Mouse (Mus musculus) lung, postnatal 4 days (tissue): Measurements from ENCODE around the gene Dapp1.
A peak's percentile ranks its signal among the peaks of the same experiment; 100 is the strongest.
"Not testable (repeated sequence)": the region's sequence is repeated elsewhere in the genome, so short reads cannot be mapped to it uniquely, and the experiment has no call there.

ENCODE experiments used
- DNase-seq, 2 experiments: peaks; one replicate each; pipeline ENCODE4 v3.0.0; 2021

Dapp1 gene

GRCm38 (mm10) chr3:137952914-137953880 is 28.1 kb downstream of the Dapp1 start:
- DNase-seq, result peak; percentile 67 to 75

- peak in 1 of 2 experiments; percentile 49 for DNase-seq
Measured at GRCm38 (mm10) chr3:137952225-137952913, 29.0 kb downstream of the Dapp1 start.

DNA sequence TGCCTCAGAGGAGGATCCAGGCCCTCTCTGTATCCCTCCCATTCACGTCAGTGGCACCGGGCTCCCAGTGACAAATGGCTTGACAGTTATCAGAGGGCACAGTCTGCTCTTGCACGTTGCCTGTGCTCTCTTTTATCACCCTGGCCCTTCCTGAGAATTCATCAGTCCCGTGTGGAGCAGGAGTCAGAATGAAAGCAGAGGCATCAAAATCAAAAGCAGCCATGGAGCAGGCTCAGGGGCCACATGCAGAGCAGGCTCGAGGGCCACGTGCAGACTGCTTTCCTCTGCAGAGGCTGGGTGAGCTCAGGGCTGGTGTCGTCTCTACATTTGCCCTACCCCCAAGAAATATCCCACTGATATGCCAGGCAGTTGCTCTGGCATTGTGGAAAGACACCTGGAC is 29.5 kb downstream of the Dapp1 start:
- DNase-seq, result no peak

DNA sequence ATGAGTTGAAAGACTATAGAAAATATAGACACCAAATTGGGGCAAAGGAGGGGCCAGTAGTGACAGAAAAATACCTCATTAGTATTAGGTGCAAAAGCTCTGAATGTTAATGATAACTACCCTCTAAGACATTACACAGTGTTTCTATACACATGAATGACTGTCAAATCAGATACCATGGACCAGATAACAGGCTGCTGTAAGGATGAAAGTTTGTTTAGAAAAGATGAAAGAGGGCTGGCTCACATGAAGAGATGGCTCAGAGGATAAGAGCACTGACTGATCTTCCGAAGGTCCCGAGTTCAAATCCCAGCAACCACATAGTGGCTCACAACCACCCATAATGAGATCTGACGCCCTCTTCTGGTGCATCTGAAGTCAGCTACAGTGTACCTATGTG is 30.0 kb downstream of the Dapp1 start:
- DNase-seq, result not testable (repeated sequence)

DNA sequence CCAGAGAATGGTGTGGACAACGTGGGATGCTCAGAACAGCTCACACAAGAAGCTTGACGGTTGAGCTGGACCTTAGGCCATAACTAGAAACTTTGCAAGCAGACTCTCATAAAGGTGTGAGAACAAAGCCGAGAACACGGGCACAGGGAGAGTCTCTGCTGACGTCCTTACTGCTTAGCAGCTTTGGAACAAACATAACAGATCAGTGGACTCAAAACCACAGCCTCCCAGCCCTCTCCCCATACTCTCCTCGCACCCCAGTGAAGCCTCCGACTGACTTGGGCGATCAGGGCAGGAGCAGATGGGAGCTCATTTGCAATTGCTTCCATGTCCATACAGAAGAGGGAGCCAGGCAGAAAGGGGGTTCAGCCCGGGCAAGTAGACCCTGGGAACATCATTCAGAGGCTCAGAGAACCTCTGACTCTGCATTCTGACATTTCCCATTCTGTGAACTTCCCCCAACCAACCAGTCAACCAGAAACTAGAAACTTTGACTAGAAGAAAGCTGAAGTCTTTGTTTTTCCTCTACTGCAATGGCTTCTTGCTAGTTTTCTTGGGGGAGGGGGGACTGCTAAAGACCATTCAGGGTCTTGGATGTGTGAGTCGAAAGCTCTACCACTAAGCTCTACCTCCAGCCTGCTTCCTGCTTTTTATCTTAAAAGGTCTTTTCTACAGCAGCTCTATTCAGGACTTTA is 31.0 kb downstream of the Dapp1 start:
- DNase-seq, result no peak

DNA sequence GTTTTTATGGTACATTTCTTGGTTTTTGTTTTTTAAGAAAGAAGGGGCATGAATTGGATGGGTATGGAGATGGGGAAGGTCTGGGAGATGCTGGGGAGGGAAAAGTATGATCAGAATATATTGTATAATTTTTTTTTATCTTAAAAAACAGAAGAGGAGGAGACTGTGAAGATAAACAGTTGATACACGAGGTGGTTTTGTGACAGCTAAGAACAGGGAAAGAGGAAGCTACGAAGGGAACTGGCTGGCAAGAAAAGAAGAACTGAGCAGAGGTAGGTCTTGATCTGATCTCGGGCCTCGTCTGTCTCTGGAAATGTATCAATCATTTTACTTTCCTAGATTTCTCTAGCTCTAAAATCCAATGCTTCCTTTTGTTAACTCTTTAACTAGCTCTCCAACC is 33.8 kb downstream of the Dapp1 start:
- no peak for DNase-seq

DNA sequence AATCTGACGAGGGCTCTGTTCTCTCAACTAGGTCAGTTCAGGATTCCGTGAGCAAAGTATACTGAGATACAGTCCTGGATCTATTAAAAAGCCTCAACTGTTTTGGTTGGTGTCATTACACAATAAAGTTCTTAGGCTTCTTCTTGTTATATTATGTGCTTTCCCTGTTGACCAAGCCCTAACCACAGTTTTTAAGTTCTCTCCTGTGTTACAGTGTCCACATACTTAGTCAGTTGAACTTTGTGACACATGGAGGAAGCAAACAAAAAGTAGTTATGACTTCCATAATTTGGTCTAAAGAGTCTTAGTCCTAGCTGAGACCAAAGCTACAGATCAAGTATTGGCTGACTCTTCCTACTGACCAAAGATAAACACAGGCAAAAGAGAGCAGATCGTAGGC is 34.5 kb downstream of the Dapp1 start:
- DNase-seq, result no peak

DNA sequence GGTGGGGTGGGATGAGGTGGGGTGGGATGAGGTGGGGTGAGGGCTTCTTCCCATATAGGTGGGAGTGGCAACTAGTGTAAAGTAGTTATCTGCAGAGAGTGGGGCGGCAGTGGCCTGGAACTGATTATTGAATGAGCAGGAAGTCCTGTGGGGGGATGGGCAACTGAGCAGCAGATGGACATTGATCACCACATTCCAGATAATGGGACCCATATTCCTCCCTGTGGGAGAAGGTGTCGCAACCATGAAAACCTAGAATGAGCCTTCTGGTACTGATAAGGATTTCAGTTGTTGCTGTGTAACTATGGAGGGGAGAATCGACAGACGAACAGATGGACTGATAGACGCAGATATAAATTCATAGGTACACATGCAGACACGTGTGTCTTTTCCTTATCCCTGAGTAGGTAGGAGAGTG is 37.6 kb downstream of the Dapp1 start:
- no peak for DNase-seq

GRCm38 (mm10) chr3:137942098-137942622 is 39.2 kb downstream of the Dapp1 start:
- no peak for DNase-seq

DNA sequence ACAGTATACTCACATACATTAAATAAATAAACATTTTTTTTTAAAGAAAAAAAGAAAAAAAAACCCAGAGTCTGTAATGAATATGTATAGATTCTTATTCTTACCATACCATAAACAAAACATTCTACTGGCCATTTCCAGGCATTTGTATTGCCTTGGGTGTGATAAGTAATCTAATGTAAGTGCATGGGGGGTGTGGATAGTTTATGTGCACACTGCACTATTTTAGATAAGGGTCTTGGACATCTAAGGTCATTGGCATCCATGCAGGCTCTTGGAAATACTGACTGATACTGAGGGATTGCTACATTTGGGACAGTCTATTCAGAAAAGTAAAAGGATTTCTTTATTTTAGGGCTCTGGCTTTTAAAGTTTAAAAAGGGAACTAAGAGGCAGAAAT is 39.8 kb downstream of the Dapp1 start:
- no peak for DNase-seq

- no peak for DNase-seq
Measured at GRCm38 (mm10) chr3:137940757-137941156, 40.6 kb downstream of the Dapp1 start.

GRCm38 (mm10) chr3:137938608-137939007 is 42.7 kb downstream of the Dapp1 start:
- peak; percentile 67 to 78 for DNase-seq

DNA sequence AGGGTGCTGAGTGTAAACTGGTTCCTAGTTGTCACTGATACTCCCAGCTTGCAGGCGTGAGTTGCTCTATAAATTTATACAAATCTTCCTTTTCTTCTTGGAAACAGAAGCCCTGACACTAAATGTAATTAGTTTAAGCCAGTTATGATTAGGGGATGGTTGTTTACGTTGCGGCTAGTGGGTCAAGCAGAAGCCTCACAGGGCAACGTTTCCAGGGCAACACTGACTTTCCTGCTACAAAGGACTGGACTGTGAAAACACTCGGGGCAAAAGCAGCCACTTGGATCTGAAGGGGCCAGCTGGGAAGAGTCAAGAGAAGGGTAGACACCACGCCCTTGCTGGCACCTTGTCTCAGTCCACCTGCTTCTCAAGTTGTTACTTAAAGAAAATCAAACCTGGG is 44.8 kb downstream of the Dapp1 start:
- no peak for DNase-seq

GRCm38 (mm10) chr3:137935570-137936525 is 45.5 kb downstream of the Dapp1 start:
- DNase-seq, result no peak

DNA sequence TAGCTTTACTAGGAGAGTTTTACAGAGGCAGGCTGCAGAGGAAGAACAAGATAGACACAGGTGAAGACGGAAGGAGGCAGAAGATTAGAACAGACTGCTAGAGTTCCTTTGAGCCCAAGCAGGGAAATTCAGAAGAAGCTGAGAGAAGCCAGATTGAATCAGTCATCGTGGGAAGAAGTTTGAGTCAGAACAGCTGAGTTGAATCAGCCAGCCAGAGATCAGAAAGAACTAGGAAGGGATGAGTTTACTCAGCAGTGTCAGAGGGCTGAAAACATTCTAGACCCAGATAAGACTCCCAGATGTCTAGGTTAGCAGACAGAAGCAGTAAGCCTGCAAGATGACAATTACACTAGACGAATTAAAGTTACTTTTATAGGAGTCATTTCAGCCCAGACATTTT is 47.4 kb downstream of the Dapp1 start:
- no peak for DNase-seq

- DNase-seq, result peak; percentile 44 to 86
Measured at GRCm38 (mm10) chr3:137932748-137933147, 48.6 kb downstream of the Dapp1 start.

DNA sequence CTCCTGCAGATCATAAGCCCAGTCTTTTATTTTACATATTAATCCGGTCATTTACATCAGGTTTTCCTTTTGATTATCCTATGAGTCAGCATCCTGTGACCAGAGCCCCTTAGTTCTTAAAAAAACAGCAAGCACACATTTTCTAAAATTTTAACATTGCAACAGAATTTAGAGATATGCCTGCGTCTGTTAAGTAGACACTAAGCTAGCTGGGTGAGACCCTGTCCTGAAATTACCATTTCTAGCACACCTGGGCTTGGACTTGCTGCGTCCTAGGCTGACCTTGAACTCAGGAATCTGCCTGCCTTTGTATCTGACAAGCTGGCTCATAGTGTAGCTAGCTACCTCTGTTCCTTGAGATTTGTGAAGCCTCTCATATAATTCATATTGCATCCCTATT is 51.4 kb downstream of the Dapp1 start:
- no peak for DNase-seq

GRCm38 (mm10) chr3:137927010-137927409 is 54.3 kb downstream of the Dapp1 start:
- no peak for DNase-seq

- no peak for DNase-seq
Measured at GRCm38 (mm10) chr3:137920594-137920993, 60.8 kb downstream of the Dapp1 start.

- no peak for DNase-seq
Measured at GRCm38 (mm10) chr3:137919398-137919797, 61.9 kb downstream of the Dapp1 start.

GRCm38 (mm10) chr3:137918932-137919311 is 62.4 kb downstream of the Dapp1 start:
- no peak for DNase-seq
